24 mouse cellular contexts compared by ENCODE assay signal in genomic region chr5:74653766-74654165, GRCm38 (mm10). TPM values are rescaled to one million over a fixed set of nuclear protein-coding genes. Genes with fewer than 3 reads are reported as not detected.
"Had no signal": no experiment of that assay in that cellular context is flagged by ENCODE, and none has a peak within 500 bp of the region (broad histone marks: within the 10 kb centered on the region; RNA-seq: fewer than 3 reads in every experiment).

No protein-coding gene starts in this region.

- H3K9me3 ChIP-seq: intestine, embryonic 15.5 days; kidney, embryonic 15.5 days; limb, embryonic 12.5 days; limb, embryonic 15.5 days; megakaryocyte, embryonic 14.5 days; midbrain, embryonic 10.5 days; midbrain, embryonic 13.5 days; neural tube, embryonic 13.5 days; stomach, embryonic 15.5 days had no signal

- H3K27ac ChIP-seq: intestine, embryonic 15.5 days; kidney, embryonic 15.5 days; limb, embryonic 12.5 days; limb, embryonic 15.5 days; liver, embryonic 14.5 days; midbrain, embryonic 10.5 days; midbrain, embryonic 13.5 days; neural tube, embryonic 13.5 days; stomach, embryonic 15.5 days had no signal

- H3K4me2 ChIP-seq: intestine, embryonic 15.5 days; kidney, embryonic 15.5 days; limb, embryonic 12.5 days; limb, embryonic 15.5 days; liver, embryonic 11.5 days; midbrain, embryonic 13.5 days; neural tube, embryonic 13.5 days; stomach, embryonic 15.5 days had no signal

- H3K36me3 ChIP-seq: intestine, embryonic 15.5 days; kidney, embryonic 15.5 days; limb, embryonic 12.5 days; limb, embryonic 15.5 days; midbrain, embryonic 10.5 days; midbrain, embryonic 13.5 days; neural tube, embryonic 13.5 days; stomach, embryonic 15.5 days had no signal

- DNase-seq: kidney, adult 11 months; kidney, adult 8-10 months; kidney, postnatal 10 days; kidney, postnatal 36 days; left cerebral cortex, postnatal 4 days; liver, postnatal 0 days; retina, postnatal 1 day; right cerebral cortex, postnatal 25 days; spleen, adult 18-20 months; thymus, postnatal 25 days had no signal

- H3K4me3 ChIP-seq: intestine, embryonic 15.5 days; kidney, embryonic 15.5 days; limb, embryonic 12.5 days; limb, embryonic 15.5 days; megakaryocyte, embryonic 14.5 days; midbrain, embryonic 10.5 days; midbrain, embryonic 13.5 days; myocyte; neural tube, embryonic 13.5 days; stomach, embryonic 15.5 days had no signal

- H3K9ac ChIP-seq: intestine, embryonic 15.5 days; kidney, embryonic 15.5 days; limb, embryonic 12.5 days; limb, embryonic 15.5 days; liver, embryonic 14.5 days; liver, postnatal 0 days; midbrain, embryonic 13.5 days; neural tube, embryonic 13.5 days; stomach, embryonic 15.5 days had no signal

- H3K27me3 ChIP-seq: intestine, embryonic 15.5 days; kidney, embryonic 15.5 days; limb, embryonic 12.5 days; limb, embryonic 15.5 days; midbrain, embryonic 13.5 days; neural tube, embryonic 13.5 days; stomach, embryonic 15.5 days had no signal

- ATAC-seq: intestine, embryonic 15.5 days; liver, postnatal 0 days; midbrain, embryonic 13.5 days; midbrain, embryonic 16.5 days had no signal

- H3K4me1 ChIP-seq: intestine, embryonic 15.5 days; kidney, embryonic 15.5 days; limb, embryonic 12.5 days; megakaryocyte, embryonic 14.5 days; midbrain, embryonic 10.5 days; midbrain, embryonic 13.5 days; neural tube, embryonic 13.5 days; stomach, embryonic 15.5 days had no signal

RNA-seq across cellular contexts. Expression of gene Lnx1, which starts 48.9 kb away (rescaled TPM):
- total RNA-seq: monocyte, adult 5-6 weeks had no signal
